Mouse (Mus musculus): Measurements from ENCODE around the gene Nmur2. TPM values are rescaled to one million over a fixed set of nuclear protein-coding genes. Genes with fewer than 3 reads are reported as not detected.

Nmur2 gene
- not detected in 2 replicates for total RNA-seq (2021)
- long read RNA-seq, experiment 1, result 0 reads
- long read RNA-seq, experiment 2, result 0 reads

DNA sequence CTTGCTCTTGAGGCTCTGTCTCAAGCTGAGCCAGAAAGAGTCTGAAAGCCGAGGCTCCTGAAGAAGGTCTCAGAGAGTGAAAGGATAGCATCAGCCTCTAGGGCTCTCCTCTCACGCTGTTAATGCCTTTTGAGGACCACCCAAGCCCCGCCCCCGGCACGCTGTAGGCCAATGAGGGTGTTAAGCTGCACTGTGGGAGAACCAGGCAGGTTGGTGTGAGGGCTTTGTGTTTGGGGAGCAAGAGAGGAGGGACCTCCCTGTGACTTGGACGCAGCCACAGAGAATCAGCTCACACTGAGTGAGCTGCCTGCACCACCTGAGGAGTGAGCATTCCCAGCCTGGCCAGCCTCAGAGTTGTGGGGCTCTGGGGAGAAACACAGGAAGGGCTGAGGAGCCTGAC lies at the start of gene Nmur2:
Gene Nmur2, minus strand, starts transcription at position 94 of the 400 bp plus-strand sequence.
- no peak for DNase-seq

- no peak for DNase-seq
Observed at GRCm38 (mm10) chr11:56089127-56089689, 48.4 kb upstream of the Nmur2 start.

GRCm38 (mm10) chr11:56072131-56072530 lies 31.3 kb upstream of the Nmur2 start:
- DNase-seq, result no peak

- DNase-seq, result no peak
Observed at GRCm38 (mm10) chr11:56069658-56070057, 28.8 kb upstream of the Nmur2 start.

GRCm38 (mm10) chr11:56065147-56065546 lies 24.3 kb upstream of the Nmur2 start:
- DNase-seq, result no peak

GRCm38 (mm10) chr11:56064575-56064974 lies 23.8 kb upstream of the Nmur2 start:
- no peak for DNase-seq

GRCm38 (mm10) chr11:56059236-56059635 lies 18.4 kb upstream of the Nmur2 start:
- no peak for DNase-seq

GRCm38 (mm10) chr11:56054439-56054838 lies 13.6 kb upstream of the Nmur2 start:
- DNase-seq, result no peak

DNA sequence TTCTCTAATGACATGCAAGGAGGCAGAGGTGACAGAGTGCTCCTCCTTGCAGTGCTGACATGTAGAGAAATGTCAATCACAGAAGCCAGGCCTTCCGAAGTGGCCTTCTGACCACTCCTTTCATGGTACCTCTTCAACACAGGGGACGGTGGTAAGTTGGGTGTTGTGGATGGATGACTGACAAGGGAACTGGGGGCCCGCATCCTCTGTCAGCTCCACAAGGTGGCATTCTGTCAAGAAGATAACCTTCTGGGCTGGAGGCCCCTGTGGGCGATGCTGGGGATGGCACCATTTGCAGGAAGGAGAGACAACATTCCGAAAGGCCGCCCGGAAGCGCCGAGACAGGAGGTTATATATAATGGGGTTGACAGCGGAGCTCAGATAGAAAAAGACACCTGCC lies 14.0 kb downstream of the Nmur2 start:
- no peak for DNase-seq

GRCm38 (mm10) chr11:56025746-56026570 lies 14.9 kb downstream of the Nmur2 start:
- no peak for DNase-seq

- no peak for DNase-seq
Observed at GRCm38 (mm10) chr11:56013510-56014057, 27.2 kb downstream of the Nmur2 start.

DNA sequence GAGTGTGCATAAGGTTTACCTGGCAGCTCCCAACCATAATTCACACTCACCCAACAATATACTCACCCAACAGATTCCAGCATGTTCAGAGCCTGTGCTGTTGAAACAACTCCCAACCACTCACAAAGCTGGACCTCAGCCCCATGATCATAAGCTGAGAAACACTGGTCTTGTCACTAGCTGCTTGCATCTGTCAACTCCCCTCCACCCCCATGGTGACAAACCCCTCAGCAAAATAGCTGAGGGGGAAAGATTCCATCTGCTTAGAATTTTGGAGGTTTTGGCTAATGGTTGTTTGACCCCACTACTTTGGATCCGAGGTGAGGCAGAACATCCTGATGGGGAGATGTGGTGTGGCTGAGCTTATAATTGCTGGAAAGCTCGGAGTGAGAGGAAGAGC lies 28.4 kb downstream of the Nmur2 start:
- no peak for DNase-seq

DNA sequence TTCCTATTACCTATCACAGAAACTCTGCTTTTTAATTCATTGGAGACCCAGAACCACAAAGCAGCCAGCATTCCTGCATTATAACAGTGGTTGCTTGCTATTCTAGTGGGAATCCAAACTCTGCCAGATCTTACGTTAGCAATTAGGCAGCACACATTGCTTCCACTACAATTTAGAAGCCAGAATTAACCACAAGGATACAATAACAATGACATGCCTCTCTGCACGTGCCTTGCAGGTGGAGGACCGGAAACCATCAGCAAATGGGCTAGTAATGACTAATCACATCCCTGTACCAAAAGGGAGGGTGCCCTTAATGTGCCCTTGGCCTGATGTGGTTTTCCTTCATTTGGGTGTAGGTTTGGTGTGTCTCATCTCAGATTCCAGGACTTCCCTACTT lies 32.5 kb downstream of the Nmur2 start:
- DNase-seq, result no peak

DNA sequence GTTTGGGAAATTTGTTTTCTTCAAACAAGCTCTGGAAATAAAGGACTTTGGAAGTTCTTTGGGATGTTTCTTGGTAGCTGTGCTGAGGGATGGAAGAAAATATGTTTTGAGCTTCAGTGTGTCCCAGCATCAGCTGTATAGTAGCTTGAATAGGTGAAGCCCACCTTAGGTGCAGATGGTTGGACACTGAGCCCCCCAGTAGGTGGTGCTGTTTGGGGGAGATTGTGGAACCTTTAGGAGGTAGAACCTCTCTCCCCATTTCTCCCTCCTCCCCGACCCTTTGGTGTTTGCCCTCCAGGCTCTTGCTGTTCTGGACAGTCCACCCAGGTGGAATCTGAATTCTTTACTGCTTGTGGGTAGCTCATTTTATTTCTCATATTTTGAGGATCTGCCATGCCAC lies 48.0 kb downstream of the Nmur2 start:
- DNase-seq, result no peak

DNA sequence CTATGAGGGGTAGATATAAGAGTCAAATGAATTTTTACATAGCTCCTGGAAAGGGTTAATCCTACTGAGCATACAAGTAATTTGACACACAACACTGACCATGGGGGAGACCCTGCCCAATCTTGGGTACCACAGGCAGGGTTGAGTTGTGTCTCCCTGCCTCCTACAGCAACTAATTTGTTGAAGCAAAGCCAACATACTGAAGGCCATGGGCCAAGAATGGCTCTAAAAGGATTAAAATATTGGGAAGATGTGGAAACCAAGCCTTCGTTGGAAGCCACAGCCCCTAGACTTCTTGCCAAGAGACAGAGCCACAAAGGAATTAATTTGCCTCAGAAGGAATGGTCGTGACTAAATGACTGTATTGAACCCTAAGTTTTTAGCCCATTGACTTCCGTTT lies 48.7 kb downstream of the Nmur2 start:
- peak; percentile 12 for DNase-seq

- DNase-seq, result peak; percentile 40
Observed at GRCm38 (mm10) chr11:55991505-55992066, 49.2 kb downstream of the Nmur2 start.

- no peak for DNase-seq
Observed at GRCm38 (mm10) chr11:55984643-55985042, 56.2 kb downstream of the Nmur2 start.

- peak; percentile 21 for DNase-seq
Observed at GRCm38 (mm10) chr11:55981656-55982055, 59.2 kb downstream of the Nmur2 start.

DNA sequence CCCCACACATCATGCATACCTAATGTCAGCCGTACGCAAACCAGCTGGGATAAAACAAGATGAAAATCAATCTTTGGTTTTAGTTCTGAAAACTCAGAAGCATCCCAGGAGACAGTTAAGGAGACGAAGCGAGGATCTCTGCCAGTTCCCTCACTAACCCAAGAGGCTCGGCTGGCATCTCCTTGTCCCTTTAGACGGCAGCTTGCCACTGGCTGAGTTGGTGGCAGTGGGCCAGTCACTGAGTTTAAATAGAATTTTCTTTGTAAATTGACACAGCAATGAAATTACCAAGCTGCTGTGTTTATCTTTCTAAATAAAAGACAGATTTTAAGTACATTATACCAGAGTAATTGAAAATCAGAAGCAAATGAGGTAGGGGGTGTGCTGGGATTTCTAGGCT lies 62.7 kb downstream of the Nmur2 start:
- DNase-seq, result peak; percentile 31
